Mouse (Mus musculus) heart, embryonic 12.5 days (tissue): Measurements from ENCODE around the gene Capn9. TPM values are rescaled to one million over a fixed set of nuclear protein-coding genes. Genes with fewer than 3 reads are reported as not detected.
A peak's percentile ranks its signal among the peaks of the same experiment; 100 is the strongest.

Source experiments
- ATAC-seq: fragments of 200-750 bp; cut with Nextera tagmentation; 2 replicates; pipeline ENCODE4 v1.8.0; 2017; ENCODE audit warnings: moderate TSS enrichment, moderate library complexity; ENCODE audit not compliant: insufficient number of reproducible peaks, low FRiP score
- H3K27ac ChIP-seq: fragments of 300-500 bp; sonication (generic); 2 replicates; pipeline ENCODE4 v1.5.1; 2016; ENCODE audit warnings: mild to moderate bottlenecking, moderate library complexity; ENCODE audit not compliant: poor library complexity, severe bottlenecking
- H3K27me3 ChIP-seq: fragments of 300-500 bp; sonication (generic); replicated peaks from 2 replicates; pipeline ENCODE4 v1.6.1; 2016; ENCODE audit warnings: mild to moderate bottlenecking, moderate library complexity
- H3K36me3 ChIP-seq: fragments of 300-500 bp; sonication (generic); 2 replicates; pipeline ENCODE4 v1.6.1; 2016; ENCODE audit warnings: mild to moderate bottlenecking, moderate library complexity
- H3K4me1 ChIP-seq: fragments of 300-500 bp; sonication (generic); replicated peaks from 2 replicates; pipeline ENCODE4 v1.6.1; 2016; ENCODE audit warnings: mild to moderate bottlenecking
- H3K4me2 ChIP-seq: fragments of 300-500 bp; sonication (generic); 2 replicates; pipeline ENCODE4 v1.6.1; 2016; ENCODE audit warnings: mild to moderate bottlenecking, moderate library complexity
- H3K4me3 ChIP-seq: fragments of 300-500 bp; sonication (generic); 2 replicates; pipeline ENCODE4 v1.5.1; 2016; ENCODE audit warnings: mild to moderate bottlenecking
- H3K9ac ChIP-seq: fragments of 300-500 bp; sonication (generic); 2 replicates; pipeline ENCODE4 v1.6.1; 2016; ENCODE audit warnings: mild to moderate bottlenecking, moderate library complexity
- H3K9me3 ChIP-seq: fragments of 300-500 bp; sonication (generic); replicated peaks from 2 replicates; pipeline ENCODE4 v1.6.1; 2016; ENCODE audit warnings: mild to moderate bottlenecking, moderate library complexity
- WGBS: fragments of 180-500 bp; shearing (Covaris S2); methylation state at CpG from one replicate; pipeline ENCODE4 v1.1.7; 2016; 5-methylcytosine and 5-hydroxymethylcytosine counted together
- polyA plus RNA-seq: library from polyadenylated mRNA; unstranded; fragments of >200 nt; fragmentation: Nextera tagmentation; extraction: Ambion mirVana; gene quantifications from 2 replicates; pipeline ENCODE4 v1.2.1, GENCODE M21; 2016

Capn9 gene
- polyA plus RNA-seq, 1 experiment from 2014 or later = 0.34 TPM

DNA sequence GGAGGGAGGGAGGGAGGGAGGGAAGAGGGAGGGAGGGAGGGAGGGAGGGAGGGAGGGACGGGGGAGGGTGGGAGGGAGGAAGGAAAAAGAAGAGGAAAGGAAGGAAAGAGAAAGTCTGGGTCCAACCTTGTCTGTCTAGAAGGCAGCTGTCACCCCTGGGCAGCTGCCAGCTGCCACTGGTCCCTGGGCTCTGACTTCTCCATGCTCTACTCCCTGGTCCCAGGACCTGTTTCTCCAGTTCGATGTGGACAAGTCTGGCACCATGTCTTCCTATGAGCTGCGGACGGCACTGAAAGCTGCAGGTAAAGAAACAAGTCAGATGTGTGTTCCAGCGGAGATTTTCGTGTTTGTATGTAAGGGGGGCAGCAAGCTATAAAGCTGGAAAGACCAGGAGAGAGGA lies 38.4 kb downstream of the Capn9 start:
- no peak overlapping the region for H3K4me3 ChIP-seq
- no peak overlapping the region for H3K27ac ChIP-seq
- 75% methylated on average over 5 of the region's 6 CpGs for WGBS

GRCm38 (mm10) chr8:124617266-124617869 lies 41.5 kb downstream of the Capn9 start:
- no peaks in the 10 kb centered on the region; the same call in 1 of the 2 replicates for H3K4me1 ChIP-seq
- no peaks in the 10 kb centered on the region for H3K36me3 ChIP-seq
- H3K4me2 ChIP-seq = peak overlapping the region; percentile 81
- H3K4me3 ChIP-seq = peak overlapping the region; percentile 44
- WGBS = 13% methylated on average over 17 of the region's 17 CpGs
- H3K27me3 ChIP-seq = peaks cover 19% of the 10 kb centered on the region
- no peak overlapping the region for H3K27ac ChIP-seq
- peak overlapping the region; percentile 71 for H3K9ac ChIP-seq
- ATAC-seq = peak; percentile 56
- no peaks in the 10 kb centered on the region for H3K9me3 ChIP-seq

More for the DNA sequence above, 38.4 kb downstream of the Capn9 start:
- H3K9ac ChIP-seq = no peak overlapping the region
- no peaks in the 10 kb centered on the region for H3K9me3 ChIP-seq
- H3K36me3 ChIP-seq = no peaks in the 10 kb centered on the region
- H3K27me3 ChIP-seq = peaks cover 19% of the 10 kb centered on the region
- ATAC-seq = no peak
- H3K4me1 ChIP-seq = no peaks in the 10 kb centered on the region; the same call in 1 of the 2 replicates
- no peak overlapping the region for H3K4me2 ChIP-seq

DNA sequence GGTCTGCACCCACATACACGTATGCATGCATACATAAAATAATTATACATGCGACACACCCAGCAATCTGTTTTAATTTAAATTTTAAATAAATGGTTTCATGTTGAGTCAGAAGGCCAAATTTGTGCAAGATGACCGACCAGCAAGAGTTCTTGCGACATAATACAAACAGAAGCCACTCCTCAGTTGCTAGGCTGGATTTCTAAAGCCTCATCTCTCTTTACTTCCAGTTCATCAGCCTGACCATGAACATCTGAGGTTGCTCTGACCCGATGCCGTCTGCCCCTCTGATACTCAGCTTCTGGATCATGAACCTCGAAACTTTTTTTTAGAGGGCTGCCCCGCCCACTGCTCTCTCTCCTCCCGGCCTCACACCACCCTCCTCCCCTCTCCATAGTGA lies 42.3 kb downstream of the Capn9 start:
- H3K27ac ChIP-seq = no peak overlapping the region
- H3K9ac ChIP-seq = no peak overlapping the region
- H3K36me3 ChIP-seq = no peaks in the 10 kb centered on the region
- no peak overlapping the region for H3K4me2 ChIP-seq
- WGBS = 62% methylated on average over 9 of the region's 9 CpGs
- no peak overlapping the region for H3K4me3 ChIP-seq
- no peaks in the 10 kb centered on the region; the same call in 1 of the 2 replicates for H3K4me1 ChIP-seq
- peaks cover 19% of the 10 kb centered on the region for H3K27me3 ChIP-seq
- H3K9me3 ChIP-seq = no peaks in the 10 kb centered on the region; the same call in 1 of the 2 replicates
- ATAC-seq = no peak

DNA sequence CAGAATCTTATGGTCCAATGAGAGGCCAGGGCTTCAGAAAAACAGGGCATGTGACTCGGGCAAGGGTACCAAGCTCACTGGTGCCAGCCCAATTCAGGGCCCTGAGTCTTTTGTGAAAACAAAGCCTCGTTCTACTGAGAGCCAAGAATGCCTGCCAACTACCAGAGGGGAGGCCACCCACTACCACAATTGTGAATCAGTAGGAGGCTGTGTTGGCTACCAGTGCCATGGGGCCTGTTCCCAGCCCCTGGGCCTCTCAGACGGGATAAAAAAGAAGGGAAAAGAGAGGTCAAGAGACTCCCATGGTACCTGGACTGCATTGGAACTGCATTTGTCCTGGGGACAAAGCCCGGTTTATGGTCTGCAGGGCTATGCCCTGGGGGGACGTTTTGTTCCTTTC lies 45.3 kb downstream of the Capn9 start:
- 60% methylated on average over 5 of the region's 5 CpGs for WGBS
- ATAC-seq = no peak

GRCm38 (mm10) chr8:124626251-124626650 lies 50.3 kb downstream of the Capn9 start:
- H3K9ac ChIP-seq = no peak overlapping the region
- 80% methylated on average over 9 of the region's 9 CpGs for WGBS
- H3K36me3 ChIP-seq = no peaks in the 10 kb centered on the region
- H3K27ac ChIP-seq = no peak overlapping the region
- no peak overlapping the region for H3K4me3 ChIP-seq
- no peak for ATAC-seq
- H3K4me2 ChIP-seq = no peak overlapping the region
- no peaks in the 10 kb centered on the region; the same call in 1 of the 2 replicates for H3K9me3 ChIP-seq
- peaks cover 16% of the 10 kb centered on the region for H3K4me1 ChIP-seq
- H3K27me3 ChIP-seq = no peaks in the 10 kb centered on the region

More for the DNA sequence above, 45.3 kb downstream of the Capn9 start:
- peaks cover 6% of the 10 kb centered on the region for H3K27me3 ChIP-seq
- H3K9ac ChIP-seq = no peak overlapping the region
- no peak overlapping the region for H3K4me3 ChIP-seq
- no peaks in the 10 kb centered on the region for H3K36me3 ChIP-seq
- H3K27ac ChIP-seq = no peak overlapping the region
- no peaks in the 10 kb centered on the region; the same call in 1 of the 2 replicates for H3K4me1 ChIP-seq
- H3K9me3 ChIP-seq = no peaks in the 10 kb centered on the region; the same call in 1 of the 2 replicates
- no peak overlapping the region for H3K4me2 ChIP-seq

- no peaks in the 10 kb centered on the region for H3K27me3 ChIP-seq
- H3K4me2 ChIP-seq = no peak overlapping the region
- no peak overlapping the region for H3K4me3 ChIP-seq
- WGBS = 69% methylated on average over 6 of the region's 6 CpGs
- peaks cover 11% of the 10 kb centered on the region; the same call in 1 of the 2 replicates for H3K36me3 ChIP-seq
- no peak for ATAC-seq
- no peak overlapping the region for H3K9ac ChIP-seq
- H3K4me1 ChIP-seq = peaks cover 52% of the 10 kb centered on the region
- no peak overlapping the region for H3K27ac ChIP-seq
- H3K9me3 ChIP-seq = no peaks in the 10 kb centered on the region
Observed at GRCm38 (mm10) chr8:124630489-124630888, 54.6 kb downstream of the Capn9 start.

- Histone ChIP-seq H3K27me3 (no peaks in the 10 kb centered on the region), H3K36me3 (peaks cover 13% of the 10 kb centered on the region), H3K4me1 (peaks cover 52% of the 10 kb centered on the region), H3K27ac (no peak overlapping the region), H3K4me3 (no peak overlapping the region), H3K9me3 (no peaks in the 10 kb centered on the region), H3K4me2 (no peak overlapping the region), H3K9ac (no peak overlapping the region)
- WGBS = 81% methylated on average over 4 of the region's 4 CpGs
- no peak for ATAC-seq
Observed at GRCm38 (mm10) chr8:124630891-124631290, 55.0 kb downstream of the Capn9 start.

- no peak; the same call in 1 of the 2 replicates for ATAC-seq
- H3K27ac ChIP-seq = peak overlapping the region; percentile 82
Observed at GRCm38 (mm10) chr8:124631966-124632365, 56.1 kb downstream of the Capn9 start.

GRCm38 (mm10) chr8:124633001-124633703 lies 57.2 kb downstream of the Capn9 start:
- Histone ChIP-seq H3K9ac (no peak overlapping the region), H3K27me3 (no peaks in the 10 kb centered on the region), H3K9me3 (no peaks in the 10 kb centered on the region), H3K36me3 (peaks cover 36% of the 10 kb centered on the region), H3K4me1 (peaks cover 58% of the 10 kb centered on the region), H3K4me3 (no peak overlapping the region), H3K27ac (peak overlapping the region; percentile 82), H3K4me2 (no peak overlapping the region)
- peak; percentile 47 for ATAC-seq
- 54% methylated on average over 14 of the region's 14 CpGs for WGBS

More at GRCm38 (mm10) chr8:124631966-124632365, 56.1 kb downstream of the Capn9 start:
- WGBS = 40% methylated on average over 7 of the region's 7 CpGs
- H3K9me3 ChIP-seq = no peaks in the 10 kb centered on the region
- no peak overlapping the region for H3K4me2 ChIP-seq
- H3K27me3 ChIP-seq = no peaks in the 10 kb centered on the region
- H3K9ac ChIP-seq = no peak overlapping the region
- no peak overlapping the region for H3K4me3 ChIP-seq
- peaks cover 54% of the 10 kb centered on the region for H3K4me1 ChIP-seq
- H3K36me3 ChIP-seq = peaks cover 24% of the 10 kb centered on the region

DNA sequence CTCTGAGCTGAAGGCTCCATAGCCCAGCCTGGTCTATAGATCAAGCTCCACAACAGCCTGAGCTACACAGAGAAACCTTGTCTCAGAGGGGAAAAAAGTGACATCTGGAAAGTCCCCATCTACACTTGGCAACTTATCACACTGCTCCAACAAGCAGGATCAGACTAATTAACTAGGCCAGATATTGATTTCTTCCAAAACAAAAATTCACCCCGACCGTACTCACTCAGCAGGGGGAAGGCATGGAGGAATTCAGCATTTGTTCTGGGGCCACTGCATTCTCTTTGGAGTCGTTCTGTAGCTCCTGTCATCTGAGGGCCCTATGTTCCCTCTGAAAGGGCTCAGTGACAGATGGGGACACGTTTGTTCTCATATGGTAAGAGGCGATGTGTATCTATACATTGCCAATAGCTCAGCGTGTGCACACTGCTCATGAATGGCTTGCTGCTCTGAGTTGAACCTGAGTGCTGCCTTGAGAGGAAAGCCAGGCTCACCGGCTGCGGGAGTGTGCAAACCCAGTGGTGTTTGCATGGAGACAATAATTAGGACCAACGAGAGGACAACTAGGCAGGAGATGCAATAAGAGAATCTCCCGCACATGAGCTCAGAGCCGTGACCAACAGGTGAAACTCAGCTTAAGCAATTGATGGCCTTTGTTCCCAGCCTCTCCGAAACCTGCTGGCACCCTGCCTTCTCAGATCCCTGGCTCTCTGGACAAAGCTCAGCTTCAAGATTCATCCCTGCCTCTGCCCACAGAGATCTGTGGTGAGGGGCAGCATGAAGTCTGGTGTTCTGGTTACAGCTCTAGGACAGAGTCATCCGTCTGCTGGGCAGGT lies 58.7 kb downstream of the Capn9 start:
- WGBS = 83% methylated on average over 13 of the region's 13 CpGs
- H3K27ac ChIP-seq = no peak overlapping the region
- H3K9me3 ChIP-seq = no peaks in the 10 kb centered on the region
- no peak for ATAC-seq
- H3K27me3 ChIP-seq = no peaks in the 10 kb centered on the region
- no peak overlapping the region for H3K4me2 ChIP-seq
- no peak overlapping the region for H3K9ac ChIP-seq
- no peak overlapping the region for H3K4me3 ChIP-seq
- H3K4me1 ChIP-seq = peaks cover 52% of the 10 kb centered on the region
- peaks cover 51% of the 10 kb centered on the region for H3K36me3 ChIP-seq

GRCm38 (mm10) chr8:124635247-124635502 lies 59.3 kb downstream of the Capn9 start:
- Histone ChIP-seq H3K36me3 (peaks cover 55% of the 10 kb centered on the region), H3K4me2 (no peak overlapping the region), H3K9ac (no peak overlapping the region), H3K9me3 (no peaks in the 10 kb centered on the region), H3K27me3 (no peaks in the 10 kb centered on the region), H3K4me1 (peaks cover 51% of the 10 kb centered on the region), H3K27ac (no peak overlapping the region), H3K4me3 (no peak overlapping the region)
- 83% methylated on average over 8 of the region's 8 CpGs for whole genome bisulfite sequencing
- no peak for ATAC-seq
